Mouse (Mus musculus) heart, adult 2 months (tissue): ENCODE results near the gene Ccnq. TPM values are rescaled to one million over a fixed set of nuclear protein-coding genes. Genes with fewer than 3 reads are reported as not detected.

Experiments
- DNase-seq, 2 experiments: peaks; one replicate each; pipeline ENCODE4 v3.0.0; 2021
- H3K27ac ChIP-seq: fragments of 200-600 bp; 2 replicates; pipeline ENCODE4 v1.8.1; 2022
- H3K27me3 ChIP-seq: fragments of 200-500 bp; 2 replicates; pipeline ENCODE4 v1.6.1; 2012; ENCODE audit warnings: mild to moderate bottlenecking, low read length, inconsistent platforms, mixed read lengths; ENCODE audit not compliant: control insufficient read depth, insufficient read depth
- H3K36me3 ChIP-seq: fragments of 200-500 bp; 2 replicates; pipeline ENCODE4 v1.6.1; 2012; ENCODE audit warnings: low read length, inconsistent platforms; ENCODE audit not compliant: control insufficient read depth, insufficient read depth
- H3K4me1 ChIP-seq: fragments of 200-500 bp; 2 replicates; pipeline ENCODE4 v1.6.1; 2011; ENCODE audit warnings: low read length; ENCODE audit not compliant: control insufficient read depth, insufficient read depth
- H3K4me3 ChIP-seq: fragments of 200-600 bp; 2 replicates; pipeline ENCODE4 v1.8.1; 2022
- H3K79me2 ChIP-seq: fragments of 200-500 bp; replicated peaks from 2 replicates; pipeline ENCODE4 v1.6.1; 2012; ENCODE audit warnings: mild to moderate bottlenecking, inconsistent platforms, low read length, moderate library complexity, mixed read lengths; ENCODE audit not compliant: control insufficient read depth, insufficient read depth
- H3K9ac ChIP-seq: fragments of 200-500 bp; 2 replicates; pipeline ENCODE4 v1.6.1; 2012; ENCODE audit warnings: low read depth, mild to moderate bottlenecking, control low read depth, inconsistent platforms, low read length, mixed read lengths
- CTCF ChIP-seq: fragments of 200-600 bp; IDR thresholded peaks from 2 replicates; pipeline ENCODE4 v1.8.1; 2022; ENCODE audit warnings: antibody characterized with exemption, mild to moderate bottlenecking, moderate library complexity
- EP300 ChIP-seq: fragments of 200-500 bp; IDR thresholded peaks from 2 replicates; pipeline ENCODE4 v1.6.1; 2011; ENCODE audit warnings: low read depth, low read length, control low read depth; ENCODE audit not compliant: insufficient read depth
- POLR2A ChIP-seq: fragments of 200-500 bp; IDR thresholded peaks from 2 replicates; pipeline ENCODE4 v1.6.1; 2011; ENCODE audit warnings: mild to moderate bottlenecking, low read depth, low read length, control low read depth; ENCODE audit not compliant: insufficient read depth
- WGBS: fragments of 180-500 bp; shearing (Covaris S2); methylation state at CpG from one replicate; pipeline ENCODE4 v1.1.7; 2018; 5-methylcytosine and 5-hydroxymethylcytosine counted together
- intact Hi-C: fragments of 180-260 bp; cut with DNase I; formaldehyde crosslinking; loops from one replicate; pipeline ENCODE4 v1.15.1; 2025
- polyA plus RNA-seq: library from polyadenylated mRNA; depleted of rRNA; stranded (reverse); fragments of >200 nt; gene quantifications from 2 replicates; pipeline ENCODE4 v1.2.3, GENCODE M21; 2012
- total RNA-seq, 2 experiments: library from RNA; stranded (reverse); gene quantifications; 2 replicates each; pipeline ENCODE4 v1.2.3; 2021

Ccnq gene
- total and polyA plus RNA-seq, 3 experiments: 18.4 to 42.4 (median 19.0) TPM

- no peak for DNase-seq
- Histone ChIP-seq H3K4me1 (no peaks in the 10 kb centered on the region), H3K27me3 (no peaks in the 10 kb centered on the region), H3K36me3 (no peaks in the 10 kb centered on the region), H3K27ac (no peak overlapping the region), H3K79me2 (no peaks in the 10 kb centered on the region), H3K4me3 (no peak overlapping the region), H3K9ac (no peak overlapping the region)
- intact Hi-C loops: no loop called here
- TF ChIP-seq POLR2A (no peak), EP300 (no peak), CTCF (no peak)
- 64% methylated on average over 3 of the region's 3 CpGs for WGBS
Observed at GRCm38 (mm10) chr11:78726366-78726765, 25.2 kb downstream of the Ccnq start.

GRCm38 (mm10) chr11:78724792-78725191 lies 26.7 kb downstream of the Ccnq start:
- no peaks in the 10 kb centered on the region for H3K79me2 ChIP-seq
- 76% methylated on average over 1 of the region's 1 CpGs for WGBS
- no peak overlapping the region for H3K4me3 ChIP-seq
- no peak overlapping the region for H3K27ac ChIP-seq
- TF ChIP-seq CTCF: no peak
- no peaks in the 10 kb centered on the region for H3K36me3 ChIP-seq
- H3K9ac ChIP-seq: no peak overlapping the region
- no peaks in the 10 kb centered on the region for H3K4me1 ChIP-seq
- no peak for DNase-seq
- H3K27me3 ChIP-seq: no peaks in the 10 kb centered on the region
- intact Hi-C loops: no loop called here

DNA sequence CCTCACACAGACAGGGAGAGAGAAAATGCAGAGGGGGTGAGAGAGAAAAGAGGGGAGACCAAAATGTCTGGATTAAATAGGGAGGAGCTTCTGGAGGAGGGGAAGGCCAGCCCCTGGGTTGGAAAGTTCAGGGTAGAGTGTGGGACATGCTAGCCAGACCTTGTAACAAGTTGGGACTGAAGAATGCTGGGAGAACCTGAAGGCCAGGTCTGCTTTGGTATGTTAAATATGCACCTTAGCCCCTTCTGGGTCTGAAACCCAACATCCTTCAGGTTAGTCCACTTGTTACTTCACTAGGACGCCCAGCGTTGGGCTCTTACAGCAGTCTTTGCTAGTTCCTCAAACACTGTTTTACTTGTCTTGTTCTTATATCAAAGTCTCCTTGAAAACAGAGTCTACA lies 30.1 kb downstream of the Ccnq start:
- no peak overlapping the region for H3K27ac ChIP-seq
- H3K9ac ChIP-seq: no peak overlapping the region
- intact Hi-C loops: no loop called here
- WGBS: 85% methylated on average over 2 of the region's 2 CpGs
- H3K27me3 ChIP-seq: no peaks in the 10 kb centered on the region
- no peaks in the 10 kb centered on the region for H3K36me3 ChIP-seq
- no peaks in the 10 kb centered on the region for H3K79me2 ChIP-seq
- H3K4me1 ChIP-seq: no peaks in the 10 kb centered on the region
- H3K4me3 ChIP-seq: no peak overlapping the region
- no peak for DNase-seq
- TF ChIP-seq POLR2A: no peak
- no peak for TF ChIP-seq EP300
- TF ChIP-seq CTCF: no peak

GRCm38 (mm10) chr11:78717655-78718054 lies 33.9 kb downstream of the Ccnq start:
- H3K27ac ChIP-seq: no peak overlapping the region
- no peaks in the 10 kb centered on the region for H3K36me3 ChIP-seq
- H3K4me1 ChIP-seq: no peaks in the 10 kb centered on the region
- intact Hi-C loops: no loop called here
- DNase-seq: no peak
- WGBS: 79% methylated on average over 4 of the region's 4 CpGs
- no peak overlapping the region for H3K9ac ChIP-seq
- no peaks in the 10 kb centered on the region for H3K27me3 ChIP-seq
- TF ChIP-seq CTCF (no peak), POLR2A (no peak), EP300 (no peak)
- H3K4me3 ChIP-seq: no peak overlapping the region
- no peaks in the 10 kb centered on the region for H3K79me2 ChIP-seq

GRCm38 (mm10) chr11:78708642-78709041 lies 42.9 kb downstream of the Ccnq start:
- TF ChIP-seq CTCF (no peak), EP300 (no peak)
- Histone ChIP-seq H3K4me3 (no peak overlapping the region), H3K79me2 (no peaks in the 10 kb centered on the region), H3K36me3 (no peaks in the 10 kb centered on the region), H3K27me3 (no peaks in the 10 kb centered on the region), H3K4me1 (peaks cover 4% of the 10 kb centered on the region), H3K9ac (no peak overlapping the region), H3K27ac (no peak overlapping the region)
- 81% methylated on average over 2 of the region's 2 CpGs for WGBS
- no peak for DNase-seq
- intact Hi-C loops: no loop called here

DNA sequence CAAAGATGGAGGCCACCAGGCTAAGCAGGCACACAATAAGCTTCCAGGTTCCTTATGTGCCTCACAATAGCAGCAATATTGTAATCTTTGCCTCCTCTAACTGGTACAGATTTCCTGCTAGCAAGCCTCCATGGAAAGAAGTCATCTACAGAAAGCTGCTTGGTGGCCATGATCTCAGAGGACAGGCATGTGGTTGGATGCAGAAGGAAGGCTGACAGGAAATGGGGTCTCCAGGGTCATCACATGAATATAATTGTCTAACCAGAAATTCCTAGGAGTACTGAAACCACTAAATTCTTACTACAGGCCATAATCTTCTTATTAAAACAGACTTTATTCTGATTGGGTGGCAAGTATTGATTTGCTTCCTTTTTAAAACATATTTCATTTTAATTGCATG lies 45.5 kb downstream of the Ccnq start:
- Histone ChIP-seq H3K27me3 (no peaks in the 10 kb centered on the region), H3K79me2 (no peaks in the 10 kb centered on the region), H3K4me1 (peaks cover 4% of the 10 kb centered on the region), H3K4me3 (no peak overlapping the region), H3K9ac (no peak overlapping the region), H3K36me3 (no peaks in the 10 kb centered on the region), H3K27ac (no peak overlapping the region)
- intact Hi-C loops: no loop called here
- TF ChIP-seq CTCF: no peak
- TF ChIP-seq EP300: no peak
- no peak for TF ChIP-seq POLR2A
- no peak for DNase-seq

- intact Hi-C loops: no loop called here
- Histone ChIP-seq H3K9ac (no peak overlapping the region), H3K27ac (no peak overlapping the region), H3K79me2 (no peaks in the 10 kb centered on the region), H3K36me3 (no peaks in the 10 kb centered on the region), H3K27me3 (no peaks in the 10 kb centered on the region), H3K4me1 (peaks cover 4% of the 10 kb centered on the region), H3K4me3 (no peak overlapping the region)
- no peak for TF ChIP-seq CTCF
- TF ChIP-seq EP300: no peak
- no peak for TF ChIP-seq POLR2A
- 60% methylated on average over 5 of the region's 5 CpGs for WGBS
- DNase-seq: no peak
Observed at GRCm38 (mm10) chr11:78703085-78703484, 48.4 kb downstream of the Ccnq start.
